Mouse (Mus musculus): Measurements from ENCODE around the gene Cacna1b.

Gene Cacna1b

DNA sequence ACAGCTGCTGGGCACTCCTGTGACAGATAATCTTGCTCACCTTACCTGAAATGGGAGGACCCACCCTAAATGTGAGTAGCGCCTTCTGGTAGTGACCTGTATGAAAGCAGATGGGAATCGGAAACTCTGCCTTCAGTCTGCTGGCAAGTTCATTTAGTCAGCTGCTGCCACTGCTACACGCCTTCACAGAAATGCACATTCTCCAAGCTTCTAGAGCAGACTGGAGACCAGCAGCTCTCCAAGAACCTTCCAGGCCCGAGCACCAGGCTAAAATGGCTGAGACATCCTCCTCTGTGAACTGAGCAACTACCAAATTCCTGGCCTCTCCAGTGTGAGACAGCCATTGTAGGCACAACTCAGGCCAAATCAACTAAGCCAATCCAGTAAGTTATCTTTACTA is 37.1 kb downstream of the Cacna1b start:
- in situ Hi-C loops (cut with MboI; ENCODE audit: low sequenced_read_pairs) = no loop called here

DNA sequence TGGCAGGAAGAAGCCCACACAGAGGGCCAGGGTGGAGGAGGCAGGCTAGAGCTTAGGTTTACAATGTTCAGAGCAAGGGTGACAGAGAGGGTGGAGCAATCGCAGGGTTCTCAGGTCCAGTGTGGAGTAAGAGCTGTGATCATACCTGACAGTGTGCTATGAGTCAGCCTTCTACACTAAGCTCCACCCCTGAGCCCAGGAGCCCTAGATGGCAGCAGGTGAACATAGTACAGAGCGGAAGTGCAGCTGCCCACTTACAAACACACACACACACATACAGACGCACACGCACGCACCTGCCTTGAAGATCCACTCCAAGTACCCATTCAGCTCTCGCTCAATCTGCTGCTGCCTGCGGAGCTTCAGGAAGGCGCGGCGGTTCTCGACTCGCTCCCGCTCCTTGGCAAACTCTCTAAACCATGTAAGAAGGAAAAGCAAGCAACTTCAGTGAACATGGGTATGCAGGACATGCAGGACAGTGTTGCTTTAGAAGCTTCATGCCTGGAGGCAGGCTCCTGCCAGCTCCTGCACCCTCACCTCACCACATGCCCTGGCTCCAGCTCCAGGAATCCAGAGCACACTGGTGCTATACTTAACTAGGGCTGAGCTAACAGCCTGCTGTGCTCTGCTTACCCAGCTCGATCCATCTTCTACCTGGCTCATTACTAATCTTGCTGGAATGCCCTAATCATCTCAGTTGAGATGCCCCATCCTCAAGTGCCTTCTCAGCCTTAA is 43.1 kb downstream of the Cacna1b start:
- in situ Hi-C loops (cut with MboI; ENCODE audit: low sequenced_read_pairs) = no loop called here

- in situ Hi-C loops (cut with MboI; ENCODE audit: low sequenced_read_pairs) = no loop called here
These were observed 44.0 kb downstream of the Cacna1b start for GRCm38 (mm10) chr2:24718906-24719305.

DNA sequence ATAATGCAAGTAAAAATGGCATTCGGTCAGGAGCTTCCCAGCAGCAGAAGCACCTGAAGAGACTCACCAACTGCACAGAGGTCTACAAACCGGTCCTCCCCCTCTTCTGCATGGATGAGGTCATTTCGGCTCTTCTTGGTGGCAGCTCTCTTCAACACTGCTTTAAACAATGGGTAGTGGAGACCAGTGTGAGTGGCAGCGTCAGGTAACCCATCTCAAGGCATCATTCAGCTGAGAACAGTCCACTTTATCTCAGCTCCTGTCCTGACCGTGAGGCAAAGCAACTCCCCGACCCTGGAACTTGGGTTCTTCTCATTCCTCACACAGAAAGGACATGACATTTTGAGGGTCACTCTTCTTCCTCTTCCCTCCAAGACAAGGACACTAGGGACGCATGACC is 45.0 kb downstream of the Cacna1b start:
- in situ Hi-C loops (cut with MboI; ENCODE audit: low sequenced_read_pairs) = no loop called here

GRCm38 (mm10) chr2:24717461-24717860 is 45.5 kb downstream of the Cacna1b start:
- in situ Hi-C loops (cut with MboI; ENCODE audit: low sequenced_read_pairs) = no loop called here

- in situ Hi-C loops (cut with MboI; ENCODE audit: low sequenced_read_pairs) = no loop called here
These were observed 57.0 kb downstream of the Cacna1b start for GRCm38 (mm10) chr2:24705929-24706328.

DNA sequence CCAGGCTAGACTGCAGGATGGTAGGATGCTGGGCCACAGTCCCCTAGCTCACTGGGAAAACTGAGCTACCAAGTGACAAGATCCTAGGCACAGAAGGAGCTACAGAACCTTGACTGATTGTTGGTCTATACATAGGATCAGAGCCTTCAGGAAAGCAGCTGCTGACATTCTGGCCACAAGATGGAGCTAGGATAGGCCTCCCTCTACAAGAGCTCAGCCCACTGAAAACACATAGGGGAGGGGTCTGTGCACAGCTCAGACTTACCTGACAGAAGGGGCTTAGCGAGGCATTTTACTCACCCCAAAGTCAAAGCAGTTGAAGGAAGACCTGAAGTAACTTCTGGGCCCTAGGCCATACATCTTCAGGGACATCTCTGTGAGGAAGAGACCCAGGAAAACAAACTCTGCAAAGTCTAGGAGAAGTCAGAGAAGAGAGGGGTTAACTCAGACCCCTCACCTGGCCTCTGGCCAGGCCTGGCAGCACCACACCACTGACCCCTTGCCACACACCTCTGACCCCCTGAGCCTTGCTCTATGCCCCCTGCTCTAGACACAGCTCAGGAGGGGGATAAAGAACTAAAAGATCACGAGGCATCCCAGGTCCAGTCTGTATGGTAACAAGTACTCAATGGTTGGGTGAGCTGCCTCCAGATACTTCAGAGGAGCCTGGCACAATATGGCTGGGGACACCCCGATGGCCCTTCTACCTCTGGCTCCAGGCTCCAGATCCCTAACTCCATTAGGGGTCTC is 60.6 kb downstream of the Cacna1b start:
- in situ Hi-C loops (cut with MboI; ENCODE audit: low sequenced_read_pairs) = no loop called here

GRCm38 (mm10) chr2:24697281-24697980 is 65.5 kb downstream of the Cacna1b start:
- in situ Hi-C loops (cut with MboI; ENCODE audit: low sequenced_read_pairs) = no loop called here

DNA sequence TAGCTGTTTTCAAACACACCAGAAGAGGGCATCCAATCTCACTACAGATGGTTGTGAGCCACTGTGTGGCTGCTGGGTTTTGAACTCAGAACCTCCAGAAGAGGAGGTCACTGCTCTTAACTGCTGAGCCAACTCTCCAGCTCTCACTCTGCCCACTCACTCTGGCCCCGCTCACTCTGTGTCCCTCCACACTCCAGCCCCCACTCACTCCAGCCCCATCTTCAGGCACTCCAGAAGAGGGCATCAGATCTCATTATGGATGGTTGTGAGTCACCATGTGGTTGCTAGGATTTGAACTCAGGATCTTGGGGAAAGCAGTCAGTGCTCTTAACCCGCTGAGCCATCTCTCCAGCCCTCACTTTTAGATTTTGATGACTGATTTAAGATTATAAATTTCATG is 70.6 kb downstream of the Cacna1b start:
- in situ Hi-C loops (cut with MboI; ENCODE audit: low sequenced_read_pairs) = no loop called here

GRCm38 (mm10) chr2:24690356-24690755 is 72.6 kb downstream of the Cacna1b start:
- in situ Hi-C loops (cut with MboI; ENCODE audit: low sequenced_read_pairs) = no loop called here

GRCm38 (mm10) chr2:24685347-24685746 is 77.6 kb downstream of the Cacna1b start:
- in situ Hi-C loops (cut with MboI; ENCODE audit: low sequenced_read_pairs) = no loop called here

GRCm38 (mm10) chr2:24684796-24685195 is 78.2 kb downstream of the Cacna1b start:
- in situ Hi-C loops (cut with MboI; ENCODE audit: low sequenced_read_pairs) = no loop called here

GRCm38 (mm10) chr2:24683266-24683665 is 79.7 kb downstream of the Cacna1b start:
- in situ Hi-C loops (cut with MboI; ENCODE audit: low sequenced_read_pairs) = no loop called here

GRCm38 (mm10) chr2:24680731-24681130 is 82.2 kb downstream of the Cacna1b start:
- in situ Hi-C loops (cut with MboI; ENCODE audit: low sequenced_read_pairs) = no loop called here

DNA sequence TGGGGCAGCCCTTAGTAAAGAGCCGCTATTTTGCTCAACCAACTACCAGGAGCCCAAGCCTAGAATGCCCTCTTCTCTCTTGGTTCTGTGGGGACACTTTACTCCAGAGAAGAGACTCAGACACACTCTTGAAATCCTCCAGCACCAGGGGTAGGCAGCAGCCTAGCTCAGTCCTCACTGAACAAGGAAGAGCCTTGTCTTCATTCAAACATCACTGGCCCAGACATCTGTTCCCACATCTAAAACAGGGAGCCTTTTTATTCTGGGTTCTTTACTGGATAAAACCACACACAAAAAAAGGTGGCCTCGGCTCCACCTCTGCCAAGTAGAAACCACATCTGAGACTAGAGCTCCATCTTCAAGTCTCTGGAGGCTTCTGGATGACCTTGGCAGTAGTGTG is 82.8 kb downstream of the Cacna1b start:
- in situ Hi-C loops (cut with MboI; ENCODE audit: low sequenced_read_pairs) = no loop called here

DNA sequence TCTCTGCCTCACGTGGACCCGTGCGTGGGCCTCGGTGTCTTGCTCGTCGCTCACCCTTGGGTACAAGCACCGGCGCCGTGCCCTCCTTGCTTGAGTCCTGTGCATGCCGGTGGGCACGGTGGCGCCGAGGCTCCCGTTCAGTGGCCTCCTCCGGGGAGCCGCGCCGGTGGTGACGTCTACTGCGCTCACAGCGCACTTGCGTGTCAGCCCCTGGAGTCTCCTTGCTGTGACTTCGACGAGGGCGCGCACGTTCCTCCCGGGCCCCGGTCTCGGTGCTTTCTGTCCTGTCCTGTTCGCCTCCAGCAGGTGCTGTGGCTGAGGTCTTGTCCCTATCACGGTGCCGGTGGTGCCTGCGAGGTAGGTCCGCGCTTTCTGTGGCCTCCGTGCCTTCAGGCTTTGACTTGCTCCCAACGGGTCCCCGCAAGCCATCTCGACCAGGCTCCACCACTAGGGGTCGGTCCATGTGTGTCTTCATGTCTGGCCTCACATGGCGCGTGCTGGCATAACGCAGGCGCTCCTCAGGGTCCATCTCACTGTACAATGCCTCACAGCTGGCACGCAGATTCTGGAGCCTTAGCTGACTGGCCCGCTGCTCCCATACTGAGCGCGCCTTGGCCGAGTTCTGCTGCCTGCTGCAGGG is 83.8 kb downstream of the Cacna1b start:
- in situ Hi-C loops (cut with MboI; ENCODE audit: low sequenced_read_pairs) = no loop called here

- in situ Hi-C loops (cut with MboI; ENCODE audit: low sequenced_read_pairs) = no loop called here
These were observed 84.4 kb downstream of the Cacna1b start for GRCm38 (mm10) chr2:24678538-24678937.

DNA sequence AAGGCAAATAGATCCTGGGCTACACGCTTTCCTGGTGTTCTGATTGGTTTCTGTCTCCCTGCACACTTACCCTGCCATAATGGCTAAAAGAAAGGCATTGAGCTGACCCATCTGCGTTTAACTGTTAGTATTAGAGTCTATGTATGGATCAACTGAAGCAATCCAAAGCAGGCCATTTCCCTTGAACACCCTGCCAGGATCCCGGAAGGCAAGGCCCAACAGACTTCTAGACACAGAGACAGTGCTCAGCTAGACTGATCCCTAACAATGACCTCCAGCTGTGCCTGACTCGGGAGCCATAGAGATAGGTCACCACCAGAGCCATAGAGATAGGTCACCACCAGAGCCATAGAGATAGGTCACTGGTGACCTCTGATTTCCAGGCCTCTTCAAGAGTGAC is 84.8 kb downstream of the Cacna1b start:
- in situ Hi-C loops (cut with MboI; ENCODE audit: low sequenced_read_pairs) = no loop called here

DNA sequence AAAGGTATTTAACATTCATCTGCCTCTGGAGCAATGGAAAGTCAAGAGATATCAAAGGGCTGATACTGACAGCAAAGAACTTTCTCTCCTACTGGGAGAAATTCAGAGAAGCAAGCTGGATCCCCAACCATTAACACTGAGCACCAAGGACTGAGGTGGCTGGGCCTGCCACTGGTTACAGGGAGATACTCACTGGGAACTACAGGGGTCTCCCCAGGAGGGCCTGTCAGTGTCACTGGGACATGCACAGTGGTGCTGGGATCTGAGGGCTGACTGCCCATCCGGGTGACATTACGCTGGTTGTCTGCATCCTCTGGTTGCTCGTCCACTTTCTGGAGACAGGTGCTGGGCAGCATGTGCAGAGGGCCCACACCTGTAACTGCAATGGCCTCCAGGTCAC is 85.3 kb downstream of the Cacna1b start:
- in situ Hi-C loops (cut with MboI; ENCODE audit: low sequenced_read_pairs) = no loop called here

- in situ Hi-C loops (cut with MboI; ENCODE audit: low sequenced_read_pairs) = no loop called here
These were observed 88.4 kb downstream of the Cacna1b start for GRCm38 (mm10) chr2:24674432-24675006.

DNA sequence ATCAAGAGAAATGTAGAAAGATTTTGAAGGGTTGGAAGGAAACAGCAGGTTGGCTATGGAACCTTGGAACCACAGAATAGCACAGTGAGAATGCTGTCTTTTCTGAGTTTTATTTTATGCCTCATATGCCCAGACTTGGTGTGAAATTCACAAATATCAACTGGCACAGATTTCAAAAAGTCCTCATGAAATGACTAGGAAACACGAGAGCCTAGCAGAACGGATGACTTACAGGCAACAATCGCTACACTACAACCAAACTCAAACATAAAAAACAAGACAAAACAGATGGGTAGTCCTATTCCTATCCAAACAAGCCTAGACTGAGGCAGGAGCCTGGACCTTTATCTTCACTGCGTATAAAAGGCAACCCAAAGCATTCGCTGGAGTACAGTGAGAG is 94.4 kb downstream of the Cacna1b start:
- in situ Hi-C loops (cut with MboI; ENCODE audit: low sequenced_read_pairs) = no loop called here

Data from CH12F3 (cell line).